Mouse (Mus musculus) forebrain, embryonic 14.5 days (tissue): Measurements from ENCODE around the gene Galnt2. TPM values are rescaled to one million over a fixed set of nuclear protein-coding genes. Genes with fewer than 3 reads are reported as not detected.

Experiments
- ATAC-seq: fragments of 200-750 bp; cut with Nextera tagmentation; 2 replicates; pipeline ENCODE4 v1.8.0; 2017; ENCODE audit warnings: mild to moderate bottlenecking, moderate library complexity
- DNase-seq: peaks from one replicate; pipeline ENCODE4 v3.0.0-alpha.2; 2015; ENCODE audit warnings: low spot score
- H3K27ac ChIP-seq: fragments of 300-500 bp; sonication (generic); 2 replicates; pipeline ENCODE4 v1.5.1; 2014; ENCODE audit warnings: low read depth, mild to moderate bottlenecking, control low read depth, low read length, moderate library complexity
- H3K27me3 ChIP-seq: fragments of 300-500 bp; sonication (generic); replicated peaks from 2 replicates; pipeline ENCODE4 v1.6.1; 2014; ENCODE audit warnings: low read length, control low read depth, mixed read lengths; ENCODE audit not compliant: control insufficient read depth, insufficient read depth
- H3K36me3 ChIP-seq: fragments of 300-500 bp; sonication (generic); 2 replicates; pipeline ENCODE4 v1.6.1; 2014; ENCODE audit warnings: low read length, control low read depth; ENCODE audit not compliant: control insufficient read depth, insufficient read depth
- H3K4me1 ChIP-seq: fragments of 300-500 bp; sonication (generic); 2 replicates; pipeline ENCODE4 v1.6.1; 2014; ENCODE audit warnings: antibody characterized with exemption, low read length, control low read depth; ENCODE audit not compliant: control insufficient read depth, insufficient read depth
- H3K4me2 ChIP-seq: fragments of 300-500 bp; sonication (generic); 2 replicates; pipeline ENCODE4 v1.6.1; 2014; ENCODE audit warnings: mild to moderate bottlenecking, control low read depth, low read length
- H3K4me3 ChIP-seq: fragments of 300-500 bp; sonication (generic); 2 replicates; pipeline ENCODE4 v1.5.1; 2014; ENCODE audit warnings: low read depth, low read length, control low read depth
- H3K9ac ChIP-seq: fragments of 300-500 bp; sonication (generic); 2 replicates; pipeline ENCODE4 v1.6.1; 2014; ENCODE audit warnings: mild to moderate bottlenecking, low read length, control low read depth, moderate library complexity
- H3K9me3 ChIP-seq: fragments of 300-500 bp; sonication (generic); replicated peaks from 2 replicates; pipeline ENCODE4 v1.6.1; 2016; ENCODE audit warnings: low read length, control low read depth, mixed read lengths; ENCODE audit not compliant: control insufficient read depth
- WGBS: fragments of 180-500 bp; shearing (Covaris S2); extraction: QIAGEN DNeasy Blood & Tissue Kit; methylation state at CpG from one replicate; pipeline ENCODE4 v1.1.7; 2014; 5-methylcytosine and 5-hydroxymethylcytosine counted together
- polyA plus RNA-seq: library from polyadenylated mRNA; unstranded; fragments of >200 nt; fragmentation: Nextera tagmentation; extraction: Ambion mirVana; gene quantifications from 2 replicates; pipeline ENCODE4 v1.2.1, GENCODE M21; 2014

Galnt2 gene
- polyA plus RNA-seq, 1 experiment from 2014 or later: 44.3 TPM

- no peak overlapping the region for H3K4me3 ChIP-seq
- DNase-seq: no peak
- no peak overlapping the region for H3K9ac ChIP-seq
- WGBS: 95% methylated on average over 6 of the region's 6 CpGs
- no peak for ATAC-seq
- no peaks in the 10 kb centered on the region for H3K27me3 ChIP-seq
- H3K4me1 ChIP-seq: peaks cover 8% of the 10 kb centered on the region
- no peaks in the 10 kb centered on the region for H3K9me3 ChIP-seq
- no peak overlapping the region for H3K4me2 ChIP-seq
- H3K27ac ChIP-seq: no peak overlapping the region
- H3K36me3 ChIP-seq: peaks cover 5% of the 10 kb centered on the region
Observed at GRCm38 (mm10) chr8:124311111-124311510, 79.9 kb downstream of the Galnt2 start.

DNA sequence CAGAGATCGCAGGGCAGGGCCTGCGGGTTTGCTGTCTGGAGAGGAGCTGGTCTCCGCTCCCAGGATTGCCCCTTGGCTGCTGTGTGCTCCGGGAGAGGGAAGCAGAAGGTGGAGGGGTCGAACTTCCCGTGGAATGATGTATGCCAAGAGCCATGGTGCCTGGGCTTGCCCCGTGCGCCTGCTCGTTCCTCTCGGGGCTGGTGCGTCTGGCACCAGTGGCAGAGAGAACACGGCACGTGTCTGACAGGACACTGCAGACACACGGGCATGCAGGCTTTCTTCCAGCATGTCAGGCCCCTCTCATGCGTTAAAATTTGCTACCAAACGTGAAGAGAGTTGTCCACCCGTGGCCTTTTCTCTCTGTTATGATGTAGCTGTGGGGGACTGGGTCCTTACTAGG, 80.5 kb downstream of the Galnt2 start:
- DNase-seq: no peak
- WGBS: 94% methylated on average over 17 of the region's 17 CpGs
- no peak for ATAC-seq
- no peak overlapping the region for H3K27ac ChIP-seq
- H3K4me3 ChIP-seq: no peak overlapping the region
- H3K36me3 ChIP-seq: peaks cover 5% of the 10 kb centered on the region
- no peak overlapping the region for H3K4me2 ChIP-seq
- H3K4me1 ChIP-seq: peaks cover 8% of the 10 kb centered on the region
- no peaks in the 10 kb centered on the region for H3K27me3 ChIP-seq
- no peak overlapping the region for H3K9ac ChIP-seq
- H3K9me3 ChIP-seq: no peaks in the 10 kb centered on the region

GRCm38 (mm10) chr8:124312228-124312627, 81.0 kb downstream of the Galnt2 start:
- Histone ChIP-seq H3K4me3 (no peak overlapping the region), H3K36me3 (peaks cover 5% of the 10 kb centered on the region), H3K27me3 (no peaks in the 10 kb centered on the region), H3K4me1 (peaks cover 11% of the 10 kb centered on the region), H3K9me3 (no peaks in the 10 kb centered on the region), H3K4me2 (no peak overlapping the region), H3K27ac (no peak overlapping the region), H3K9ac (no peak overlapping the region)
- DNase-seq (no peak), ATAC-seq (no peak)
- 94% methylated on average over 10 of the region's 10 CpGs for WGBS

- peak overlapping the region; percentile 37; the same call in 1 of the 2 replicates for H3K9ac ChIP-seq
- DNase-seq (peak; percentile 68), ATAC-seq (peak; percentile 70)
Observed at GRCm38 (mm10) chr8:124314803-124315202, 83.6 kb downstream of the Galnt2 start.

DNA sequence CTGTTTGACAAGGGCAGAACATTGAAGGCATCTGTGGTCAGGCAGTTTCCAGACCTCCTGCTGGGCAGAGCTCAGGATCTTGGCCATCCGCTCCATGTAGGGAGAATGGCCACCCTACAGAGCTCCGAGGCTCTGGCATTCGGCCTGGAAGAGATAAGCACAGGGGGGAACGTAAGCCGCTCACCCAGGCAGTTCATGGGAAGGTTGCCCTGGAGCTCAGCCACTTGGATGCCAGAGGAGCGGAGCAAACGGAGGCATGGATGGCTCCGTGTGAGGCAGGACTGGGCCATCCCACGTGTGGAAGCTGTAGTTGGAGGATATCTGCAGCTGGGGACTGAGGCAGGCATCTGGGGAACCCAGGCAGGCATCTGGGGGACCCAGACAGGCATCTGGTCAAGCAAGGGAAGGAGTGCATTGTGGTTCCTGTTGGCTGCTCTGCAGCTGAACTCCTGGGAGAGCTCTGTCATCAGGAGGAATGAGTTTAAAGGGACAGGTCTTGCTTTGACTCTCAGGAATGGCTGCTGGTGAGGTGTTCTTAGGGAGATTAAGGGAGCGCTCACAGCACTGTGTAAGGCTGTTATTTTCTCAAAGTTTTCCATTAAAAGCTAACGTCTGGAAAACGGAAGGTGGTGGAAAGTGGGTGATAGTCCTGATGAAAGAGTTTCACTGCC, 85.4 kb downstream of the Galnt2 start:
- Histone ChIP-seq H3K36me3 (no peaks in the 10 kb centered on the region), H3K4me2 (no peak overlapping the region), H3K9me3 (no peaks in the 10 kb centered on the region), H3K4me3 (no peak overlapping the region), H3K9ac (no peak overlapping the region), H3K27me3 (no peaks in the 10 kb centered on the region), H3K4me1 (peaks cover 21% of the 10 kb centered on the region), H3K27ac (no peak overlapping the region)
- ATAC-seq: no peak
- 55% methylated on average over 12 of the region's 12 CpGs for whole genome bisulfite sequencing
- no peak for DNase-seq

More at GRCm38 (mm10) chr8:124314803-124315202, 83.6 kb downstream of the Galnt2 start:
- no peak overlapping the region for H3K4me2 ChIP-seq
- WGBS: 13% methylated on average over 10 of the region's 10 CpGs
- H3K4me1 ChIP-seq: peaks cover 13% of the 10 kb centered on the region
- peak overlapping the region; percentile 48; the same call in 1 of the 2 replicates for H3K27ac ChIP-seq
- no peaks in the 10 kb centered on the region for H3K9me3 ChIP-seq
- H3K36me3 ChIP-seq: no peaks in the 10 kb centered on the region
- H3K27me3 ChIP-seq: no peaks in the 10 kb centered on the region
- H3K4me3 ChIP-seq: no peak overlapping the region

GRCm38 (mm10) chr8:124317191-124317682, 86.0 kb downstream of the Galnt2 start:
- H3K36me3 ChIP-seq: no peaks in the 10 kb centered on the region
- no peak overlapping the region for H3K27ac ChIP-seq
- no peaks in the 10 kb centered on the region for H3K27me3 ChIP-seq
- H3K4me2 ChIP-seq: no peak overlapping the region
- H3K4me1 ChIP-seq: peaks cover 27% of the 10 kb centered on the region
- no peak overlapping the region for H3K9ac ChIP-seq
- WGBS: 67% methylated on average over 8 of the region's 8 CpGs
- H3K4me3 ChIP-seq: no peak overlapping the region
- DNase-seq (no peak), ATAC-seq (no peak)
- H3K9me3 ChIP-seq: no peaks in the 10 kb centered on the region

DNA sequence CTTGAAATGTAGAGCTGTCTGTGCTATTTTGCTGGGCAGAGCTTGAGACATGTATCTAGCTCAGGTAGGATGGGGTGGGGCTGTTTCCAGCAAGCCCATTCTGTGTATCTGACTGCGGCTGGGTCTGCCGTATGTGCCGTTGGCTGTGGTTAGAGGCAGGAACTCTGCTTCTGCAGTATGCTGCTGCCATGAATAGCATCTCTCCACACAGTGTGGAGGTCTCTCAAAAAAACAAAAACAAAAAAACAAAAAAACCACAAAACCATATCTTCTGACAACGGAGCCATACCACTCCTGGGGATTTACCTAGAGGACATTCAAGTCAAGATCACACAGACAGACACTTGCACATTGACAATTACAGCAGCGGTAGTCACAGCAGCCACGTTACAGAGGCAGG, 86.6 kb downstream of the Galnt2 start:
- no peak overlapping the region for H3K9ac ChIP-seq
- 79% methylated on average over 6 of the region's 6 CpGs for WGBS
- no peak overlapping the region for H3K27ac ChIP-seq
- ATAC-seq: no peak
- H3K4me1 ChIP-seq: peaks cover 31% of the 10 kb centered on the region
- no peaks in the 10 kb centered on the region for H3K9me3 ChIP-seq
- H3K27me3 ChIP-seq: no peaks in the 10 kb centered on the region
- no peak overlapping the region for H3K4me3 ChIP-seq
- no peak for DNase-seq
- no peaks in the 10 kb centered on the region for H3K36me3 ChIP-seq
- H3K4me2 ChIP-seq: no peak overlapping the region

DNA sequence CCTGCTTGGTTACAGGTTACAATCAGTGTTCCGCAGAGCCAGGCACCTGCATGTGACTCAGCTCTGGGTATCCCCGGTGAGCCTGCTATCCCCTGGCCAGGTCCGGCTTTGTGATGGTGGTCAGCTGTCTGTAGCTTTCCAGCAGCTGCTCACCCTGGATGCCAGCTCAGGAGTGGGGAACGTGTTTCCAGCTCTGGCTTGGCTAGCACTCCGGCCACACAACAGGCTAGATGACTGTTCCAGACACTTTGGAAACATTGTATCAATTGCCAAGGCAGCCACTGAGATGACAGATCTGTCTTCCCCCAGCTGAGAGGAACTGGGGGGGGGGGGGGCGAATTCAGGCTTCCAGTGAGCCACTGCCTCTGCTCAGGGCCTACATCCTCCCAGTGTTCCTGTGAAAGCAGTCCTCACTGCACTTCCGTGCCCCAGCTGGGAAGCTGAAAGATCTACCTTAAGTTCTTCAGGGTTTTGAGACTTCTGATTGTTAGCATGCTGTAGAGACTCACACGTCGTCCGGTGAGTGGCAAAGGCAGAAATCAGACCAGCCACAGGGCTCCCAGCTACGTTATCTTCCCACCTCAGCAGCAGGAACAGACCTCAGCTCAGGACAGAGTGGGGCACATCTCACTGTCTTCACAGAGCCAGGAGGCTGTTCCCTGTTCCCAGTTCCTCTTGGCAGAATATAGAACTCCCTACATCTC, 87.6 kb downstream of the Galnt2 start:
- H3K27me3 ChIP-seq: no peaks in the 10 kb centered on the region
- no peak for DNase-seq
- WGBS: 83% methylated on average over 11 of the region's 11 CpGs
- ATAC-seq: no peak
- H3K4me2 ChIP-seq: no peak overlapping the region
- H3K4me1 ChIP-seq: peaks cover 31% of the 10 kb centered on the region
- no peaks in the 10 kb centered on the region; the same call in 1 of the 2 replicates for H3K36me3 ChIP-seq
- no peak overlapping the region for H3K9ac ChIP-seq
- H3K27ac ChIP-seq: no peak overlapping the region
- H3K4me3 ChIP-seq: no peak overlapping the region
- H3K9me3 ChIP-seq: no peaks in the 10 kb centered on the region

DNA sequence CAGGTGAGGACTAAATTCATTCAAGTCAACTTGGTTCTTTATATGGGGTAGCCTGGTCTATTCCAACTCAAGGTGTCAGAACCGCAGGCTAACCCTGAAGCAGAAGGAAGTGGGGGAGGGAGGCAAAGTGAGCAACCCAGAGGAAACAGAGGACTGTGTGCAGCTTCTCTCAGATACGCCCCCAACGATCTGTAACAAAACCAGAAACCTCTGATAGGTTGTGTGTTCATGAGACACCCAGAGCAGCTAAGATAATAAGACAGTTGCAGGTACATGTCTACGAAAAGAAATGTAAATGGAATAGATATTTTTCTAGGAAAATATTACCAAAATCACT, 88.1 kb downstream of the Galnt2 start:
- 92% methylated on average over 4 of the region's 4 CpGs for WGBS
- Histone ChIP-seq H3K36me3 (peaks cover 5% of the 10 kb centered on the region; the same call in 1 of the 2 replicates), H3K4me3 (no peak overlapping the region), H3K9ac (no peak overlapping the region), H3K4me2 (no peak overlapping the region), H3K27ac (no peak overlapping the region), H3K27me3 (no peaks in the 10 kb centered on the region), H3K4me1 (peaks cover 31% of the 10 kb centered on the region), H3K9me3 (no peaks in the 10 kb centered on the region)
- DNase-seq (no peak), ATAC-seq (no peak)
